Mouse (Mus musculus): ENCODE results near the gene Rapsn. TPM values are rescaled to one million over a fixed set of nuclear protein-coding genes. Genes with fewer than 3 reads are reported as not detected.

The Rapsn gene
- total and polyA plus RNA-seq, 3 experiments, result 0.10 TPM; not detected in 2

DNA sequence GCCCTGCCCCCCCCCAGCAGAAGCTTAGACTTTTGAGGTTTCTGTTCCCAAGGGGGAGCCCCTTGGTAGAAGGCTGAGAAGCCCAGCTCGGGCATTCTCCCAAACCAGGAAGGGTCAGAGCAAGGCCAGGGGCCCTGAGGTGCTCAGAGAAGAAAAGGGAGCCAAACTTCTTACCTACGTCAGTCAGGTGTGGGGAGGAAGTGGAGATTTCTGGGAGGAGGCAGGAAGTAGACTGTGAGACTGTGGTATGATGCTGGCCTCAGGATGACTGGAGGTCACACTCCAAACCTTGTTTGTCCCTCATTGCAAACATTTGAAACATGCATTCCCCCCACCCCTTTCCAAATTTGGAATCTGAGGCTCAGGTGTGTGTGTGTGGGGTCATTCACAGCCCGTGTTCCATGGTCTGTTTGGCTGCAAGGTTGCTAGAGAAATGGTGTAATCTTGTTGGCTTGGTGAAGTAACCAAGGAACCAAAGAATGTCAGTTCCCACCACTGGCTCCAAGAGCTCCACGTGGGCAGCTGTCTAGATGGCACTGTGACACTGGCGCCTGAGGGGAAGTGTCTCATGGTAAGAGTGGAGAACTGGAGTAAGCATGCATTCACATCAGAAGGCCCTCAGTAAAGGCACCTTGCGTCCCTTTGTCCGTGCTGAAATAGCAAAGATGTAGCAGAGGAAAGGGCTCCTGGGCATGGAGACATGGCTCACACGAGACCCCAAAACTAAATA is 45.5 kb downstream of the Rapsn start:
- Histone ChIP-seq H3K27me3 (ENCODE audit: control insufficient read depth in 1 of 2, insufficient read depth in 2 of 2, low read length in 2 of 2) (no peaks in the 10 kb centered on the region), H3K4me3 (ENCODE audit: control insufficient read depth in 1 of 2, insufficient read depth in 1 of 2, low read depth in 2 of 2, low read length in 2 of 2) (no peak overlapping the region), H3K9me3 (replicated peaks; ENCODE audit: insufficient read depth, low read length) (no peaks in the 10 kb centered on the region), H3K36me3 (ENCODE audit: control insufficient read depth in 1 of 2, insufficient read depth in 2 of 2, low read length in 2 of 2) (peaks cover 0 to 10% of the 10 kb centered on the region in 2 experiments; a peak in 2 of 4 replicates), H3K9ac (ENCODE audit: control insufficient read depth, low read depth, low read length, poor library complexity, severe bottlenecking) (no peak overlapping the region), H3K79me2 (ENCODE audit: control insufficient read depth, insufficient read depth, low read length, poor library complexity) (no peaks in the 10 kb centered on the region), H3K27ac (ENCODE audit: control insufficient read depth, low read depth, low read length) (no peak overlapping the region), H3K4me1 (ENCODE audit: control insufficient read depth in 1 of 2, insufficient read depth in 2 of 2, low read length in 2 of 2) (peaks cover 5 to 16% of the 10 kb centered on the region in 2 experiments)
- TF ChIP-seq ZNF384 (IDR thresholded peaks at IDR 0.05; ENCODE audit: low read depth, low read length) (no peak), KAT2A (conservative IDR thresholded peaks at IDR 0.05; ENCODE audit: low read depth, low read length) (no peak), POLR2AphosphoS5 (IDR thresholded peaks at IDR 0.05; ENCODE audit: borderline replicate concordance, low read depth, low read length) (peak; percentile 84; the same call in 1 of the 2 replicates)
- DNase-seq (ENCODE audit: low read depth, low spot score), result no peak

DNA sequence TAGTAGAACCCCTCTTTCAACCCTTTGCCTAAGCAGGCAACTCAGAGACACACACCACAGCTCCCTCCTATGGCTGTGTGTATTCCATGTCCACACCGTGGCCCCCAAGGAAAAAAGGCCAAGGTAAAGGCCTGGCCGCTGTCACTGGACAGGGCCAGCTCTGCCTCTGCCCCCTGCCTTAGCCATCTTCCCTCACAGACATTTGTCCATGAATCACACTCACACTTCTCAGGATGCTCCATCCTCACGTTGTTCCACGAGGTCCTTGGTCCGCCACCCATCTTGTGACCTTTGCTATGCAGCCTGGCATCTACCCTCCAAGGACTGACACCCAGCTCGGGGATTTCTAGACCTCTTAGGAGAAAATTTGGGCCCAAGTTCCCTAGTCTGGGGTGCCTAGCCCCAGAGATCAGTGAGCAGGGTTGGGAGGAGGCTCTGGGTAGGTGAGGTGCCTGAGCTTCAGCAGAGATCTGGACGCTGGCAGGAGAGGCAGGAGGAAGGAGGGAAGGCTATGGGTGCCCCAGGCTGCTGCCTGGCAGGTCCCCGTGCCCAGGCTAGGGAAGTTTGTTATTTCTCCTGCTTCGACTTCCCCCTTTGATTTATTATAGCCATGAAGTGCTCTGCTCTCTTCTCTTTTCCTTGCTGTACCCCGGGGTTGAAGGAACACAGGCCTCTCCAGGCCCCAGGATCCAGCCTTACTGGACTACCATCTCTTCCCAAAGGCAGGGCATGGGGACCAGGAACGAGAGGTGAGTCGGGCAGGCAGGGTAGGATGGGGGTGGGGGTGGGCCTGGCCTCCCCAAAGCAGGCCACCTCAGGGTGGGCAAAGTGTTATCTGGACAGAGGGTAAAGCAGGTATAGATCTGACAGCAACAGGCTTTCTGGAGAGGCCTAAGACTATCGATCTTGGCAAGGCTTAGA is 46.6 kb downstream of the Rapsn start, which contains the start of gene Spi1:
Spi1 (plus strand) TSS at position 616 of the 921 bp plus-strand sequence.
- Histone ChIP-seq H3K36me3 (ENCODE audit: control insufficient read depth in 1 of 2, insufficient read depth in 2 of 2, low read length in 2 of 2) (peaks cover 0 to 10% of the 10 kb centered on the region in 2 experiments; a peak in 2 of 4 replicates), H3K4me1 (ENCODE audit: control insufficient read depth in 1 of 2, insufficient read depth in 2 of 2, low read length in 2 of 2) (peaks cover 5 to 16% of the 10 kb centered on the region in 2 experiments), H3K9ac (ENCODE audit: control insufficient read depth, low read depth, low read length, poor library complexity, severe bottlenecking) (peak within 1 kb of the TSS; percentile 63), H3K4me3 (ENCODE audit: control insufficient read depth in 1 of 2, insufficient read depth in 1 of 2, low read depth in 2 of 2, low read length in 2 of 2) (peak within 1 kb of the TSS; percentile 24 to 35), H3K27me3 (ENCODE audit: control insufficient read depth in 1 of 2, insufficient read depth in 2 of 2, low read length in 2 of 2) (no peaks in the 10 kb centered on the region), H3K9me3 (replicated peaks; ENCODE audit: insufficient read depth, low read length) (no peaks in the 10 kb centered on the region), H3K27ac (ENCODE audit: control insufficient read depth, low read depth, low read length) (peak within 1 kb of the TSS; percentile 63), H3K79me2 (ENCODE audit: control insufficient read depth, insufficient read depth, low read length, poor library complexity) (peaks cover 1% of the 10 kb centered on the region; the same call in 1 of the 2 replicates)
- DNase-seq (ENCODE audit: low read depth, low spot score), result no peak
- TF ChIP-seq POLR2AphosphoS5 (IDR thresholded peaks at IDR 0.05; ENCODE audit: borderline replicate concordance, low read depth, low read length), result peak; percentile 96; the same call in 1 of the 2 replicates
- no peak for TF ChIP-seq GABPA (IDR thresholded peaks at IDR 0.05; ENCODE audit: low read depth, low read length)

DNA sequence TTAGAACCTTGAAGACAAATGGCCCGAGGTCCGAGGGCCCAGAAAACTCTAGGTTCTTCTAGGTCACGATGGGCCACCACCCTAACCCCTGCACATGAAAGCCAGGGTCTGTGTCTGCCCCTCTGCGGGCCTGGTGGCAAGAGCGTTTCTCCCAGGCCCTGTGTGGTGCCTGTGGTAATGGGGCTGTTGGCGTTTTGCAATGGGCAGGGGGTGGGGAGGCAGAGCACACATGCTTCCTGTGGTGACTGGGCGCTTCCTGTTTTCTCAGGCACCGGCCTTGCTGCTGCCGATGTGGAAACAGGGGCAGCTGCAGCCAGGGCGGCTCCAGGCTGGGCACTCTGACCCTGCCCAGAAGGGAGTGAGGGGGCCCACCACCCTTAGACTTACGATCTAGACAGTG is 47.4 kb downstream of the Rapsn start:
- DNase-seq (ENCODE audit: low read depth, low spot score), result peak; percentile 88
- Histone ChIP-seq H3K9me3 (replicated peaks; ENCODE audit: insufficient read depth, low read length) (no peaks in the 10 kb centered on the region), H3K4me1 (ENCODE audit: control insufficient read depth in 1 of 2, insufficient read depth in 2 of 2, low read length in 2 of 2) (peaks cover 5 to 24% of the 10 kb centered on the region in 2 experiments), H3K27ac (ENCODE audit: control insufficient read depth, low read depth, low read length) (peak overlapping the region; percentile 63), H3K27me3 (ENCODE audit: control insufficient read depth in 1 of 2, insufficient read depth in 2 of 2, low read length in 2 of 2) (no peaks in the 10 kb centered on the region), H3K79me2 (ENCODE audit: control insufficient read depth, insufficient read depth, low read length, poor library complexity) (peaks cover 1% of the 10 kb centered on the region; the same call in 1 of the 2 replicates), H3K4me3 (ENCODE audit: control insufficient read depth in 1 of 2, insufficient read depth in 1 of 2, low read depth in 2 of 2, low read length in 2 of 2) (peak overlapping the region; percentile 24 to 35), H3K9ac (ENCODE audit: control insufficient read depth, low read depth, low read length, poor library complexity, severe bottlenecking) (peak overlapping the region; percentile 63), H3K36me3 (ENCODE audit: control insufficient read depth in 1 of 2, insufficient read depth in 2 of 2, low read length in 2 of 2) (peaks cover 0 to 18% of the 10 kb centered on the region in 2 experiments; a peak in 2 of 4 replicates)
- TF ChIP-seq MAX (IDR thresholded peaks at IDR 0.05; ENCODE audit: low read length) (peak; percentile 82), ETS1 (IDR thresholded peaks at IDR 0.05; ENCODE audit: low read depth, low read length) (peak; percentile 75), MAZ (IDR thresholded peaks at IDR 0.05; ENCODE audit: low read depth, low read length) (peak; percentile 63), GATA1 (IDR thresholded peaks at IDR 0.05; ENCODE audit: low read depth, low read length) (no peak), CHD2 (IDR thresholded peaks at IDR 0.05; ENCODE audit: low read length) (peak; percentile 52), ZMIZ1 (IDR thresholded peaks at IDR 0.05; ENCODE audit: low read depth, low read length) (peak; percentile 26; the same call in 1 of the 2 replicates), HCFC1 (IDR thresholded peaks at IDR 0.05; ENCODE audit: low read depth, low read length) (peak; percentile 75), TCF12 (IDR thresholded peaks at IDR 0.05; ENCODE audit: low read depth, low read length) (peak; percentile 47; the same call in 1 of the 2 replicates), TBP (IDR thresholded peaks at IDR 0.05; ENCODE audit: low read depth, low read length) (peak; percentile 48; the same call in 1 of the 2 replicates), NRF1 (IDR thresholded peaks at IDR 0.05; ENCODE audit: insufficient read depth, low read depth, low read length, poor library complexity, severe bottlenecking) (no peak), USF2 (IDR thresholded peaks at IDR 0.05; ENCODE audit: borderline replicate concordance in 1 of 2, insufficient read depth in 1 of 2, low read depth in 1 of 2, low read length in 2 of 2) (no peak), RCOR1 (IDR thresholded peaks at IDR 0.05; ENCODE audit: low read depth, low read length) (no peak), BHLHE40 (IDR thresholded peaks at IDR 0.05; ENCODE audit: borderline replicate concordance, low read depth, low read length) (0 out of 2 replicates have a peak, but pooled peaks have one; percentile 34), MEF2A (IDR thresholded peaks at IDR 0.05; ENCODE audit: extremely low read depth, insufficient replicate concordance, low read depth, low read length, poor library complexity, severe bottlenecking) (no peak), MYC (IDR thresholded peaks at IDR 0.05; ENCODE audit: low read depth, low read length) (peak; percentile 66; the same call in 1 of the 2 replicates), SIN3A (IDR thresholded peaks at IDR 0.05; ENCODE audit: low read length) (peak; percentile 77)

Measured in MEL (cell line).